Mouse (Mus musculus) cerebellum, adult 18-20 months (tissue): ENCODE data around the gene Tapt1.
"Not testable (repeated sequence)": the region's sequence is repeated elsewhere in the genome, so short reads cannot be mapped to it uniquely, and the experiment has no call there.

Experiments used
- DNase-seq, 2 experiments: peaks; one replicate each; pipeline ENCODE4 v3.0.0; 2021

Tapt1 gene

GRCm38 (mm10) chr5:44196167-44196566 lies 30.3 kb downstream of the Tapt1 start:
- no peak for DNase-seq

DNA sequence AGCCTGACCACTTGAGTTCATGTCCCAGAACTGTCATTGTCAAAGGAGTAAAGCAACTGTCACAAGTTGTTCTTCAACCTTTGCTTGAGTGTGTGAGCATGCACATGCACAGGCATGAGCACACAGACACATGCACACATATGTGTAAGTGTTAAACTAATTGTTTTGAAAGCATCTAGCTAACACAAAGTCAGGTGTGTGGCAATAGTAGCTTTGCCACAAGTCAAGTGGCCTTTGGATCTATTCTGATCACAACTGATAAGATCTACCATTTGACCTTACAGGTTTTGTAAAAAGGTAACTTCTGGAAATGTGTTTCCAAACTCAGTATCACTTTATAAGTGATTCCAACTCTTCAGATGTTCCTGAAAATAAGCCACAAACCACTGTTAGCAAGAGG lies 39.1 kb downstream of the Tapt1 start:
- DNase-seq = no peak

DNA sequence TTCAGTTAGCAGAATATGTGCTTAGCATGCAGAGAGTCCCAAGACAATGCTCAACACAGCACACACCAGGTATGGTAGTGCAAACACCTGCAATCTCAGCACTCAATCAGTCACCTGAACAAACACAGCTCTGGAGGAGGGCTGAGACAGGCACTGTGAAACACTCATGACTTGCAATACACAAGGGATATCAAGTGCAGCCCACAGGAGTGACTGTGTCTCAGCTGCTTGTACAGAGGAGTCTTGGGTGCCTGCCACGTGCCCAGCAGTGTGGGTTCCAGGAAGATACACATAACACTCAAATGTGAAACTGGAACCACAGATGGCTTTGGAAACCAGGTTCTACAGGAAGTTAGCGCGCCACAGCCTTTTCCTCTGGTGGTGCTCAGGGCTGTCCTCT lies 44.8 kb downstream of the Tapt1 start:
- DNase-seq = no peak

DNA sequence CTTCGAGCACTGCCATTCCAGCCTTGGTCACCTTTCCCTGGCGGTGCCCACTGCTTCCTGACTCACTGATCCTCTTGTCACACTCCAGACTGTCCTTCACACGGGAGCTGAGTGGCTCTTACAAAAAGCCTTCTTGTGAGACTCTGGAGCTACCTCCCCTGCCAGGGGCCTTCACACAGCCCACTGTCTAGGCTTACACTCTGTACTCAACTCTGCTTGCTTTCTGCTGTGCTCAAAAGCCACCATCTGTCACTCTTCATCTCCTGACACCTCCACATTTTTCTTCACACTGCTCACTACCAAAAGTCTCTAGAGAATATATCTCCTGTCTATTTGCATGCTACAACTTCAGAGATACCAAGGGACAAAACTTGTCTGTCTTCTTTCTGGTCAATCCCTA lies 46.0 kb downstream of the Tapt1 start:
- DNase-seq = peak in 1 of 2 experiments; percentile 33

DNA sequence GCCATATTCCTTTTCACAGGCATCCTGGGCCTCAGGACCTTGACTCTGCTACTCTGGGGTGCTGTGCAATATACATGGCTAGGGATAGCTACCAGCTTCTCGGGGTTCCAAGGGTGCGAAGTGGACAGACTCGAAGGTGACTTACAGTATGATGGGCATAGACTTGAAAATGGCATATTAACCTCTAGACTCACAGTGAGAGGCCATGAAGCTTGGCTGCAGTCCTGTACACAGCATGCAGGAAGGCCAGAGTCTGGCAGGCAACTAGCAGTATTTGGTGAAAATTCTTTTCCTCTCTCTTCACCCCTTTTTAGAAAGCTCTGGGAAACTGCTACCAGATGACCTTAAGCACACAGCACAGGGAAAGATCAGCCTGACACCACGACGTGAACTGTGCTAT lies 52.4 kb downstream of the Tapt1 start:
- peak; percentile 78 to 83 for DNase-seq

- DNase-seq = no peak
These were observed 59.6 kb downstream of the Tapt1 start for GRCm38 (mm10) chr5:44166866-44167265.

DNA sequence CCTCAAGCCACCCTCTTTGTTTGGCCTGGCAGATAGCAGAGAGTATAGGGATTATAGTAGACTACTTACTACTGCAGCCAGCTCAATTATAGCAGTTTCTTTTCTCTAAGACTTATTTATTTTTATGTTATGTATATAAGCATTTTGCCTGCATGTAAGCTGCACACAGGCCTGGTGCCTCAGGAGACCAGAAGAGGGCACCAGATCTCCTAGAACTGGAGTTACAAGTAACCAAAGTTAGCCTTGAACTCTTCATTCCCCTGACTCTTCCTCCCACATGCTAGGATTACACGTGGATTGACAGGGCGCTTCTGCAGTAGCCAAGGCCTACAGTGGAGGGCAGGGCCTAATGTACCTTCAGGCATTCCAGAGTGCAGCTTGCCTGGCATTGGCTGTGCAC lies 60.6 kb downstream of the Tapt1 start:
- peak in 1 of 2 experiments; percentile 62 for DNase-seq

- DNase-seq = no peak
These were observed 62.1 kb downstream of the Tapt1 start for GRCm38 (mm10) chr5:44164233-44164776.

DNA sequence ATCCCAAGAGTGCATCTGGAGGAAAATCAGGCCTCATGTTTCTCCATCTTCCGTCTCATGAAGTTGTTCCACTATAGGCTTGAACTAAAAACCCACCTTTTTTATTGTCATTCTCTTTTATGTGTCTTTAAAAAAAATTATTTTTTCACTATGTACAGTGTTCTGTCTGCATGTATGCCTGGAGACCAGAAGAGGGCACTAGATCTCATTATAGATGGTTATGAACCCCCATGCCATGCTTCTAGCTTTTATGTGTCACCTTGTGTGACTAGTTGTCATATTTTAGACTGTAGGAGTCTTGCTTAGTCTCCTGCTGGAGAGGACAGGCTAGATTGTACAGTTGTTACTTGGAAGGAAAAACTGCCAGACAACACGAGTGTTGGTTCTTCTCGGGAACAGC lies 63.1 kb downstream of the Tapt1 start:
- DNase-seq = no peak

GRCm38 (mm10) chr5:44162786-44163185 lies 63.6 kb downstream of the Tapt1 start:
- DNase-seq = no peak

GRCm38 (mm10) chr5:44159679-44160438 lies 66.6 kb downstream of the Tapt1 start:
- no peak for DNase-seq

- DNase-seq = peak in 1 of 2 experiments; percentile 37
These were observed 67.2 kb downstream of the Tapt1 start for GRCm38 (mm10) chr5:44159231-44159630.

- no peak for DNase-seq
These were observed 68.0 kb downstream of the Tapt1 start for GRCm38 (mm10) chr5:44158458-44158857.

- no peak for DNase-seq
These were observed 68.7 kb downstream of the Tapt1 start for GRCm38 (mm10) chr5:44157760-44158159.

DNA sequence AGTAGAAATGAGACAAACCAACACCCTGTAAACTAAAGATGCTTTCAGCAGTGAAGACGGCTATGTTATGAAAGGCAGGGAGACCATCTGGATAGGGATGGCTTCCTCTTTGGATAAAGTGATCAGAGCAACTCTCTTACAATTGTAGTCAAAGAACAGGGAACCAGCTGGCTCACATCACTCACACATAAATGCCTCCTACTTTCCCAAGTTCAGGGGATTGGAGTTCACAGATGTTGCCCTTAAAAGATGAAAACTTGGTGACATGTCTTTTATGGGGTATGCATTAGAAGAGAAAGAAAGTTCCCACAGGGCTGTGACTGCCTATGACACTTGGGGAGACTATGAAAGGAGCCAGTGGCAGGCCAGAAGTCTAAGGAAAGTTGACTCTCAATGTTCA lies 73.4 kb downstream of the Tapt1 start:
- DNase-seq = no peak

DNA sequence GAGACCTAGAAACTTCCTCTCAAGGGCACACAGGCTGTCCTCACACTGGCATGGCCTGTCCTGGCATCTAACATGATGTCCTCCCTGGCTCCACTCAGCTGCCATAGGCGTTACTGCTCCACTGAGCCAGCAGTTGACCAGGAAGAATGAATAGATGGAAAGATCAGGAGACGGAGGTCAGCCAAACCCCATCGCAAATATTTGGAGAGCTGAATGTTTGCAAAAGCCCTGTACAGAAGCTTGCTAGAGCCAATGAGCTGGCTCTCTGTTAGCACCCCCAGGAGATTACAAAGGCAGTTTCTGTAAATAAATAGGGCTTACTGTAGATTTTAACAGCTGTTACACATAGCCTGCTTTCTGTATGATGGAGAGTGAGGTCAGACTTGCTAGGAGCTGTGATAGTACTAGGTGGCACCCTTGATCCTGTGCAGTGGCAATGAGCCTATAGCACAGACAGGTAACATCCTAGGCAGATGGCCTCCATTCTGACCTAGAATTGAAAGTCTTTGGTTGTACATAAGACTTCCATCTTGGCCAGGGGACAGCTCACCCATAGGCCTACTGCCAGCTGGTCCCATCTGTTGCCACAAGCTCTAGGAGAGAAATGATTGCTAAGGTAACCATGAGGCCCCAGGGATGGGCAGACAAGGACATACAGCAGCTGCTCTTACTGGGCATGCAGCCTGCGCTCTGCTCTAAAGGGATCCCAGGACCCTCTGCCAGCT lies 74.9 kb downstream of the Tapt1 start:
- peak; percentile 95 to 98 for DNase-seq

- DNase-seq = no peak
These were observed 78.7 kb downstream of the Tapt1 start for GRCm38 (mm10) chr5:44147732-44148131.

GRCm38 (mm10) chr5:44146437-44147332 lies 79.7 kb downstream of the Tapt1 start:
- DNase-seq = no peak

- no peak for DNase-seq
These were observed 82.8 kb downstream of the Tapt1 start for GRCm38 (mm10) chr5:44143467-44144235.

- DNase-seq = no peak
These were observed 98.9 kb downstream of the Tapt1 start for GRCm38 (mm10) chr5:44127487-44127886.

- not testable (repeated sequence) for DNase-seq
These were observed 99.9 kb downstream of the Tapt1 start for GRCm38 (mm10) chr5:44126574-44126973.
